Mouse (Mus musculus): ENCODE results near the gene Akap12.

Akap12 gene

GRCm38 (mm10) chr10:4282395-4282794 is 16.2 kb downstream of the Akap12 start:
- DNase-seq (ENCODE audit: low spot score in 2 of 2), result no peak

GRCm38 (mm10) chr10:4284781-4285180 is 18.6 kb downstream of the Akap12 start:
- DNase-seq (ENCODE audit: low spot score in 2 of 2), result no peak

GRCm38 (mm10) chr10:4285752-4286151 is 19.6 kb downstream of the Akap12 start:
- no peak for DNase-seq (ENCODE audit: low spot score in 2 of 2)

GRCm38 (mm10) chr10:4289171-4289570 is 23.0 kb downstream of the Akap12 start:
- DNase-seq (ENCODE audit: low spot score in 2 of 2), result no peak

- DNase-seq (ENCODE audit: low spot score in 2 of 2), result no peak
Measured at GRCm38 (mm10) chr10:4289636-4290035, 23.5 kb downstream of the Akap12 start.

GRCm38 (mm10) chr10:4290145-4290544 is 24.0 kb downstream of the Akap12 start:
- no peak for DNase-seq (ENCODE audit: low spot score in 2 of 2)

- DNase-seq (ENCODE audit: low spot score in 2 of 2), result no peak
Measured at GRCm38 (mm10) chr10:4290561-4290960, 24.4 kb downstream of the Akap12 start.

GRCm38 (mm10) chr10:4293418-4293817 is 27.2 kb downstream of the Akap12 start:
- DNase-seq (ENCODE audit: low spot score in 2 of 2), result no peak

- DNase-seq (ENCODE audit: low spot score in 2 of 2), result no peak
Measured at GRCm38 (mm10) chr10:4303558-4303957, 37.4 kb downstream of the Akap12 start.

GRCm38 (mm10) chr10:4323885-4324284 is 57.7 kb downstream of the Akap12 start:
- no peak for DNase-seq (ENCODE audit: low spot score in 2 of 2)

- no peak for DNase-seq (ENCODE audit: low spot score in 2 of 2)
Measured at GRCm38 (mm10) chr10:4325562-4325961, 59.4 kb downstream of the Akap12 start.

GRCm38 (mm10) chr10:4327716-4328115 is 61.5 kb downstream of the Akap12 start:
- no peak for DNase-seq (ENCODE audit: low spot score in 2 of 2)

- DNase-seq (ENCODE audit: low spot score in 2 of 2), result no peak
Measured at GRCm38 (mm10) chr10:4332228-4332979, 66.2 kb downstream of the Akap12 start.

- DNase-seq (ENCODE audit: low spot score in 2 of 2), result no peak
Measured at GRCm38 (mm10) chr10:4333319-4333718, 67.1 kb downstream of the Akap12 start.

GRCm38 (mm10) chr10:4334039-4334683 is 68.0 kb downstream of the Akap12 start:
- DNase-seq (ENCODE audit: low spot score in 2 of 2), result peak; percentile 82 to 89

GRCm38 (mm10) chr10:4338863-4339461 is 72.8 kb downstream of the Akap12 start:
- no peak for DNase-seq (ENCODE audit: low spot score in 2 of 2)

- DNase-seq (ENCODE audit: low spot score in 2 of 2), result peak; percentile 39 to 68
Measured at GRCm38 (mm10) chr10:4341430-4341829, 75.2 kb downstream of the Akap12 start.

- peak; percentile 85 to 94 for DNase-seq (ENCODE audit: low spot score in 2 of 2)
Measured at GRCm38 (mm10) chr10:4346489-4347135, 80.4 kb downstream of the Akap12 start.

GRCm38 (mm10) chr10:4347136-4347492 is 80.9 kb downstream of the Akap12 start:
- DNase-seq (ENCODE audit: low spot score in 2 of 2), result no peak

GRCm38 (mm10) chr10:4347591-4347990 is 81.4 kb downstream of the Akap12 start:
- DNase-seq (ENCODE audit: low spot score in 2 of 2), result no peak

GRCm38 (mm10) chr10:4354371-4355260 is 88.4 kb downstream of the Akap12 start:
- DNase-seq (ENCODE audit: low spot score in 2 of 2), result no peak

All from spleen, postnatal 4 days (tissue).